Mouse (Mus musculus) monocyte, adult 5-6 weeks (primary cell): ENCODE results near the gene Gm2004. TPM values are rescaled to one million over a fixed set of nuclear protein-coding genes. Genes with fewer than 3 reads are reported as not detected.
"Not testable (repeated sequence)": the region's sequence is repeated elsewhere in the genome, so short reads cannot be mapped to it uniquely, and the experiment has no call there.

Source experiments
- ATAC-seq: fragments of 153-309, 156-312 bp; replicated peaks from 2 replicates; pipeline ENCODE4 v1.8.0; 2017; ENCODE audit warnings: mild to moderate bottlenecking; ENCODE audit not compliant: low TSS enrichment, insufficient number of reproducible peaks, severe bottlenecking, poor library complexity, low FRiP score
- total RNA-seq: library from RNA; stranded (forward); fragments of 200-1000, 200-491, 200-594 nt; gene quantifications from 3 replicates; pipeline ENCODE4 v1.2.3, GENCODE M21; 2017

The Gm2004 gene
- not detected in 3 replicates for total RNA-seq

- ATAC-seq, result not testable (repeated sequence)
Measured at GRCm38 (mm10) chr2:176149725-176150124, at the start of gene Gm2004. Gm2004 (minus strand) TSS chr2:176149825.

Other genes starting within 250 kb of the Gm2004 start
- 4.9 to 18.7 TPM (median 12.7 TPM) in 3 replicates for gene Zfp966, start 218.7 kb downstream of the Gm2004 start, total RNA-seq
- gene Gm2026, start 184.5 kb downstream of the Gm2004 start, total RNA-seq, result 8.9 to 19.0 TPM (median 11.0 TPM) in 3 replicates
- 0.67 to 1.9 TPM (median 1.7 TPM) in 3 replicates for gene 2210418O10Rik, start 76.7 kb upstream of the Gm2004 start, total RNA-seq
- gene Gm11009, start 169.7 kb upstream of the Gm2004 start, total RNA-seq, result not detected in 3 replicates